Mouse (Mus musculus) heart, embryonic 11.5 days (tissue): Measurements from ENCODE around the gene Zdhhc3. TPM values are rescaled to one million over a fixed set of nuclear protein-coding genes. Genes with fewer than 3 reads are reported as not detected.

ENCODE experiments used
- ATAC-seq: fragments of 200-750 bp; cut with Nextera tagmentation; replicated peaks from 2 replicates; pipeline ENCODE4 v1.8.0; 2017; ENCODE audit warnings: moderate library complexity; ENCODE audit not compliant: insufficient number of reproducible peaks, low FRiP score, low TSS enrichment
- H3K27ac ChIP-seq: fragments of 300-500 bp; sonication (generic); 2 replicates; pipeline ENCODE4 v1.5.1; 2014; ENCODE audit warnings: mild to moderate bottlenecking, low read depth, low read length
- H3K27me3 ChIP-seq: fragments of 300-500 bp; sonication (generic); 2 replicates; pipeline ENCODE4 v1.6.1; 2014; ENCODE audit warnings: mild to moderate bottlenecking, low read length, mixed read lengths; ENCODE audit not compliant: control insufficient read depth, insufficient read depth
- H3K36me3 ChIP-seq: fragments of 300-500 bp; sonication (generic); 2 replicates; pipeline ENCODE4 v1.6.1; 2014; ENCODE audit warnings: mild to moderate bottlenecking, low read length, moderate library complexity, mixed read lengths; ENCODE audit not compliant: control insufficient read depth, insufficient read depth
- H3K4me1 ChIP-seq: fragments of 300-500 bp; sonication (generic); 2 replicates; pipeline ENCODE4 v1.6.1; 2014; ENCODE audit warnings: low read length; ENCODE audit not compliant: control insufficient read depth, insufficient read depth
- H3K4me2 ChIP-seq: fragments of 300-500 bp; sonication (generic); 2 replicates; pipeline ENCODE4 v1.6.1; 2014; ENCODE audit warnings: mild to moderate bottlenecking, moderate library complexity
- H3K4me3 ChIP-seq: fragments of 300-500 bp; sonication (generic); 2 replicates; pipeline ENCODE4 v1.5.1; 2014; ENCODE audit warnings: low read depth, low read length
- H3K9ac ChIP-seq: fragments of 300-500 bp; sonication (generic); 2 replicates; pipeline ENCODE4 v1.6.1; 2014; ENCODE audit warnings: mild to moderate bottlenecking, low read depth, low read length, moderate library complexity
- H3K9me3 ChIP-seq: fragments of 300-500 bp; sonication (generic); replicated peaks from 2 replicates; pipeline ENCODE4 v1.6.1; 2016; ENCODE audit warnings: low read length; ENCODE audit not compliant: control insufficient read depth
- WGBS: fragments of 180-500 bp; shearing (Covaris S2); extraction: QIAGEN DNeasy Blood & Tissue Kit; methylation state at CpG from one replicate; pipeline ENCODE4 v1.1.7; 2014; ENCODE audit not compliant: insufficient replicate concordance; 5-methylcytosine and 5-hydroxymethylcytosine counted together
- polyA plus RNA-seq: library from polyadenylated mRNA; unstranded; fragments of >200 nt; fragmentation: Nextera tagmentation; extraction: Ambion mirVana; gene quantifications from 2 replicates; pipeline ENCODE4 v1.2.1, GENCODE M21; 2014

Zdhhc3 gene
- polyA plus RNA-seq, 1 experiment from 2014 or later, result 39.6 TPM

GRCm38 (mm10) chr9:123104362-123104761 lies 8.6 kb downstream of the Zdhhc3 start:
- H3K27me3 ChIP-seq, result no peaks in the 10 kb centered on the region
- peaks cover 5% of the 10 kb centered on the region for H3K36me3 ChIP-seq
- H3K9ac ChIP-seq, result no peak overlapping the region
- no peak overlapping the region for H3K4me3 ChIP-seq
- H3K9me3 ChIP-seq, result no peaks in the 10 kb centered on the region
- no peak overlapping the region for H3K4me2 ChIP-seq
- no peak for ATAC-seq
- no peak overlapping the region for H3K27ac ChIP-seq
- H3K4me1 ChIP-seq, result no peaks in the 10 kb centered on the region

- no peak for ATAC-seq
- Histone ChIP-seq H3K27me3 (no peaks in the 10 kb centered on the region), H3K9me3 (no peaks in the 10 kb centered on the region)
Measured at GRCm38 (mm10) chr9:123103425-123103824, 9.6 kb downstream of the Zdhhc3 start.

DNA sequence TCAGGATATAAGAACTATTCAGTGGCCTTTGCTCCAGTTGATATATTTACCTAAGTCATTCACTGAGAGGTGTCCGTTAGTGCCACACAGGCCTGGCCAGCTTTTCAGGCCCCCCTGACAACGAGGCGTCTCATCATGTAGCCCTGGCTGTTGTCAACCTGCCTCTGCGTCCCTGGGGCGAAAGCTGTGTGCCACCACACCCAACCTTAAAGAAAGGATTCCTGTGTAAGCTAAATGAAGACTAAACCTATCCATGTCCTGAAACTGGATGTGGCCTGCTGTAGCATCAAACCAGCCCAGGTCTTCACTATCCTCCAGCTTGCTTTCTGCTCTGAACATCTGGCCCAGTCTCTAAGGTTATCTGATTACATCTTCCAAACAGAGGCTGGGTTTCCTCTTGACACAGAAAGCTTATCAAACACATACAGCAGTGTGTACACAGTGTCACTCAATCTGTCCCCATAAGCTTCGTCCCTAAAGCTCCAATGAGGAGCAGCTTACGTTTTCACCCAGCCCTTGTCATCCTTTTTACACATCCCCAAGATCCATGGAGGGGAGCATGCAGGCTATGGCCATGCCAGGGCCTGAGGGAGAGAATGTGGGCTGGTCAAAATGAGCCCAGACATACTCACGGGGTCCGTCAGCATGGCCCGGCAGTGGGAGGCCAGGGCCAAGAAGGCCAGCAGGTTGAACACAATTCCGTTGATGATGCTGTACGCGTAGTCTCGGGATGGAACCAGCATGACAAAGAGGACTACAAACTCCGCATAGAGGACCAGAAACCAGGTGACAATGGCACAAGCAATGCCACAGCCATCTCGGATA lies 13.2 kb downstream of the Zdhhc3 start:
- H3K9ac ChIP-seq, result no peak overlapping the region
- no peaks in the 10 kb centered on the region for H3K9me3 ChIP-seq
- 92% methylated on average over 16 of the region's 16 CpGs for WGBS
- H3K4me3 ChIP-seq, result no peak overlapping the region
- no peaks in the 10 kb centered on the region for H3K27me3 ChIP-seq
- no peak overlapping the region for H3K27ac ChIP-seq
- H3K4me1 ChIP-seq, result no peaks in the 10 kb centered on the region
- H3K36me3 ChIP-seq, result peaks cover 13% of the 10 kb centered on the region
- no peak overlapping the region for H3K4me2 ChIP-seq
- ATAC-seq, result no peak

More at GRCm38 (mm10) chr9:123103425-123103824, 9.6 kb downstream of the Zdhhc3 start:
- Histone ChIP-seq H3K9ac (no peak overlapping the region), H3K4me3 (no peak overlapping the region), H3K4me1 (no peaks in the 10 kb centered on the region), H3K4me2 (no peak overlapping the region), H3K36me3 (peaks cover 5% of the 10 kb centered on the region), H3K27ac (no peak overlapping the region)

- H3K9ac ChIP-seq, result no peak overlapping the region
- no peaks in the 10 kb centered on the region for H3K27me3 ChIP-seq
- no peak for ATAC-seq
- 84% methylated on average over 4 of the region's 4 CpGs for WGBS
- H3K4me2 ChIP-seq, result no peak overlapping the region
- no peak overlapping the region for H3K4me3 ChIP-seq
- no peak overlapping the region for H3K27ac ChIP-seq
- H3K36me3 ChIP-seq, result peaks cover 16% of the 10 kb centered on the region
- H3K9me3 ChIP-seq, result no peaks in the 10 kb centered on the region
- H3K4me1 ChIP-seq, result no peaks in the 10 kb centered on the region
Measured at GRCm38 (mm10) chr9:123090844-123091243, 22.2 kb downstream of the Zdhhc3 start.

DNA sequence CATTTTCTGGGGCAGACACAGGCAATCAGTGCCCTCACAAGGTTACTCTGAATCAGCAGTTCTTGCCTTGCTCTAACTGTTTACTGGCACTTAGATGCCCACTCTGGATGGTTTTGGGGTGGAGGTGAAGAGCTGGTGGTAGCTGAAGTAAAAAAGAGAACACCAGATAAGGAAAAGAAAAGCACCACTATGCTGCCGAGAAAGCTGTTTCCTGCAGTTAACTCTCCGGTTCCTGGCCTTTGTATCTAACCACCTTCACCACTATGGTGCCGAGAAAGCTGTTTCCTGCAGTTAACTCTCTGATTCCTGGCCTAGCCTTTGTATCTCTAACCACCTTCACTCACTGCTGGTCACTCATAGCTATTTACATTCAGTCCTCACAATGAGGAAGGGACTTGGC lies 25.4 kb downstream of the Zdhhc3 start:
- H3K27me3 ChIP-seq, result no peaks in the 10 kb centered on the region
- H3K4me1 ChIP-seq, result no peaks in the 10 kb centered on the region
- 0 out of 2 replicates have a peak overlapping the region, but pooled peaks have one; percentile 1 for H3K27ac ChIP-seq
- ATAC-seq, result no peak
- no peak overlapping the region for H3K4me3 ChIP-seq
- peaks cover 26% of the 10 kb centered on the region for H3K36me3 ChIP-seq
- H3K9ac ChIP-seq, result no peak overlapping the region
- 52% methylated on average over 3 of the region's 3 CpGs for WGBS
- no peaks in the 10 kb centered on the region for H3K9me3 ChIP-seq
- no peak overlapping the region for H3K4me2 ChIP-seq

- 91% methylated on average over 1 of the region's 1 CpGs for WGBS
- no peaks in the 10 kb centered on the region for H3K27me3 ChIP-seq
- peaks cover 26% of the 10 kb centered on the region for H3K36me3 ChIP-seq
- H3K4me3 ChIP-seq, result no peak overlapping the region
- H3K9me3 ChIP-seq, result no peaks in the 10 kb centered on the region
- no peak overlapping the region for H3K9ac ChIP-seq
- no peak overlapping the region for H3K4me2 ChIP-seq
- no peak overlapping the region for H3K27ac ChIP-seq
- H3K4me1 ChIP-seq, result no peaks in the 10 kb centered on the region
- no peak for ATAC-seq
Measured at GRCm38 (mm10) chr9:123085373-123085772, 27.6 kb downstream of the Zdhhc3 start.

DNA sequence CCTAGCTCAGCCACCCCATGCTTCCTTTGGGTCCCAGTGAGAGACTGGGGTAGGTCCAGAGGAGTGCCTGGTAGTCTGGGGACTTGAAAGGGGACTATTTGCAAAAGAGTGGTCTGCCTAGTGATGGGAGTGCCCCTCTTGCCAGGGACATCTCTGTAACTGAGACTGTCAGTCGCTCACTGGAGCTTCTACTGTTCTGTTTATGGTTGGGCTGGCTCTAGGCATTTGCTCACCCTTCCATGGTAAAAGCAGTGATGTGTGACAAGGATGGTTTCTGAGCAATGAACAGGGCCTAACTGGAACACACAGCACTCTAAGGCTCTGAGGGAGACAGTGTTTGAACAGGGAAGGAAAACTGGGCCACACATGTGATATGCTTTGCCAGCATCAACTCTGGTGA lies 32.2 kb downstream of the Zdhhc3 start:
- no peak overlapping the region for H3K4me3 ChIP-seq
- peaks cover 38% of the 10 kb centered on the region for H3K36me3 ChIP-seq
- no peak overlapping the region for H3K9ac ChIP-seq

DNA sequence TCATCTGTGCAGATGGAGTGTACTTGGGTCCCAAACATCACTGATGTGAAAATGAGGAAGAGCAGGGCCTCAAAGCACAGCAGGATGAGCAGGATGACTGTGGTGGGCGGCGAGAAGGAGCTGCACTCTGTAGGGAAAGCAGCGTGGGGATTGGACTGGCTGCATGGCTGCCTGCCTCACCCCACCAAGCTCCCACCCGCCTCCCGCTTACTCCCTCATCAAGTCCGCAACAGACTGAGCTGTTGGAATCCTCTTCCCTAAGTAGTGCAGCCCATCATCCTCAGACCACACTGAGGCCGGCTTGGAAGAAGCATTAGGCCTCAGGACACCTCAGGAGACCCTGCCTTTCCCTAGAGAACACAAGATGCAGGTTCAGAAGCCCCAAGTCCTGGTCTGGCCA lies 32.6 kb downstream of the Zdhhc3 start:
- no peak overlapping the region for H3K4me2 ChIP-seq
- no peak overlapping the region for H3K4me3 ChIP-seq
- no peaks in the 10 kb centered on the region for H3K9me3 ChIP-seq
- no peak overlapping the region for H3K27ac ChIP-seq
- WGBS, result 86% methylated on average over 7 of the region's 7 CpGs
- H3K36me3 ChIP-seq, result peaks cover 38% of the 10 kb centered on the region
- no peaks in the 10 kb centered on the region for H3K4me1 ChIP-seq
- no peaks in the 10 kb centered on the region for H3K27me3 ChIP-seq
- no peak for ATAC-seq
- H3K9ac ChIP-seq, result no peak overlapping the region

More for the DNA sequence above, 32.2 kb downstream of the Zdhhc3 start:
- no peak; the same call in 1 of the 2 replicates for ATAC-seq
- Histone ChIP-seq H3K9me3 (no peaks in the 10 kb centered on the region), H3K4me2 (no peak overlapping the region), H3K4me1 (no peaks in the 10 kb centered on the region), H3K27ac (no peak overlapping the region), H3K27me3 (no peaks in the 10 kb centered on the region)
- 81% methylated on average over 1 of the region's 1 CpGs for WGBS

- Histone ChIP-seq H3K4me2 (no peak overlapping the region), H3K36me3 (peaks cover 30% of the 10 kb centered on the region), H3K9ac (no peak overlapping the region), H3K27me3 (no peaks in the 10 kb centered on the region), H3K4me1 (no peaks in the 10 kb centered on the region), H3K27ac (no peak overlapping the region), H3K4me3 (no peak overlapping the region), H3K9me3 (no peaks in the 10 kb centered on the region)
- no peak for ATAC-seq
- WGBS, result 77% methylated on average over 5 of the region's 5 CpGs
Measured at GRCm38 (mm10) chr9:123079149-123079548, 33.9 kb downstream of the Zdhhc3 start.
